Mouse (Mus musculus) liver, embryonic 14.5 days (tissue): ENCODE measurements around the gene B4galnt2.

Experiments used
- CTCF ChIP-seq: IDR thresholded peaks from 2 replicates; pipeline ENCODE4 v1.5.1; 2016; ENCODE audit warnings: antibody characterized with exemption, low read depth, control low read depth
- EP300 ChIP-seq: IDR thresholded peaks from 2 replicates; pipeline ENCODE4 v1.6.1; 2016; ENCODE audit warnings: antibody characterized with exemption, low read depth

GRCm38 (mm10) chr11:95836433-95836832 is 78.3 kb downstream of the B4galnt2 start:
- TF ChIP-seq CTCF, result no peak
- no peak for TF ChIP-seq EP300
